Mouse (Mus musculus) right cerebral cortex, postnatal 25 days (tissue): ENCODE results near the gene Hlcs.

ENCODE experiments used
- DNase-seq: peaks from one replicate; pipeline ENCODE4 v3.0.0; 2022

The Hlcs gene

DNA sequence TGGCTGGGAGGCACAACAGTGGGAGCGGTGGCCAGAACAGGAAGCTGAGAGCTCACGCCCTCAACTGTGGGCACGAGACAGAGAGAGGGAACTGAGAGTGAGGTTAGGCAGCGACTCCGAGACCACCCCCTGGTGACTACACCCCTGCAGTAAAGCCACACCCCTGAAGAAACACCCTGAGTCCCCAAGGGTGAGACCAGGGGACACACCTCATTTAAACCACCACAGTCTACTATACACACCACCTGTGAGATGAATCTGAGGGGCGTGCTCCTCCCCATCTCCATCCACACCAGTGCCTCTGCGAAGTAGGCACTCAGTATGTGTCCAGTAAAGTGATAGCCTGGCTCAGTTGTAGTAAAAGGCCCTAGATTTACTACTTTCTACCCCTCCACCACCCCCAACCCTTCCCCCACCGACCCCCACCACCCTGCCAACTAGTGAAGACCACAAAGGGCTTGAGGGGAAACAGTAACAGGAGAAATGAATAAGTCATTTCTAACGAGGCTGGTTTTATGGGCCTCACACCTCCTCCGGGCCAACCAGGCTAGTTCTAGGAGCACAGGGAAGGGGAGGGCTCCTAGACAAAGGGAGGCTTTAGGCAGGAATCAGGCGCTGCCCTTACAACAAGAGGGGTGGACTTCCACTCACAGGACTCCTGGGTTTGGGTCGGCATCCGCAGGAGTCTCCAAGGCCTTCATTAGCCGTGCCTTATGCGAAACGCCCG lies 67.2 kb downstream of the Hlcs start:
- DNase-seq: no peak

DNA sequence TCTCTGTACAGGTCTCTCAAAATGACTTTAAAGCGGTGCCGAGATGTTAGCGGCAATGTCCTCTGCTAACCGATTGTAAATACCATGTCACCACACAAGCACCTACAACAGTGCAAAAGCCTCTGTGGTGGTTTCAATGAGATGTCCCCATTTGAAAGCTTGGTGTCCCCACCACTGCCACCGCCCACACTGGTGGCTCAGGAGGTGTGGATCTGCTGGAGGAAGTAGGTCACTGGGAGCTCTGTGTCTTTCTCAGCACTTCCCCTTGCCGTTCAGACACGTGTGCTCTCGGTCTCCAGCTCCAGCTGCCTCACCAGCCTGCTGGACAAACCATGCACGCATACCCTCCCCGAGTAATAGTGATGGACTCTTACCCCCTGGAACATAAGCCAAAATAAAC lies 72.2 kb downstream of the Hlcs start:
- no peak for DNase-seq

DNA sequence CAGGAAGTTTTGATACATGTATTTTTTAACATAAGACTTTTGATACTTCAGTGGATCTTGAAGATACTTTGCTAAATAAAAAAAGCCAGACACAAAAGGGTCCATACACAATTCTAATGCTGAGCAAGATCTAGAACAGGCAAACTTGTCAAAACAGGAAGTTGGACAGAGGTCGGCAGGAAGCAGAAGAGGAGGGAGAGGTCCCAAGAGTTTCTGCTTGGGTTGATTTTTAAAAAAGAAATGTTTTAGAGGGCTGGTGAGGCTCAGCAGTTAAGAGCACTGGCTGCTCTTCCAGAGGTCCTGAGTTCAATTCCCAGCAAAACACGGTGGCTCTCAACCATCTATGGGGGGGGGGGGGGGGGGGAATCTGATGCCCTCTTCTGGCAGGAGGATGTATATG lies 73.2 kb downstream of the Hlcs start:
- DNase-seq: no peak

DNA sequence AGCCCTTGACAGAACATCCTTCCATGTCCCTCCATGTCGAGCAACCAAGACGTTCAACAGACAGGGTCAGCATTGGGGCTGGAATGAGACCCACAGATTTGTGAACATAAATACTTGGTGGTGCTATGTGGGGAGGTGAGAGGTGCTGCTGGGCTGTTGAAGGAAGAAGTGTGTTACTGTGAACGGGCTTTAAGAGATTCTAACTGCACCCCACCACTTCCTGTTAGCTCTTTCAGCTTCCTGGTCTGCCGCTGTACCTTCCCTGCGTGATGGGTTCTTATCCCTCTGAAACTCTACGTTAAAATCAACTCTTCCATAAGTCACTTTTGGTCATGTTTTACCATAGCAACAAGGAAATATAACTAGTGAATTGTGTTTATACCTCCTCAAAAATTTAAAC lies 73.8 kb downstream of the Hlcs start:
- no peak for DNase-seq

DNA sequence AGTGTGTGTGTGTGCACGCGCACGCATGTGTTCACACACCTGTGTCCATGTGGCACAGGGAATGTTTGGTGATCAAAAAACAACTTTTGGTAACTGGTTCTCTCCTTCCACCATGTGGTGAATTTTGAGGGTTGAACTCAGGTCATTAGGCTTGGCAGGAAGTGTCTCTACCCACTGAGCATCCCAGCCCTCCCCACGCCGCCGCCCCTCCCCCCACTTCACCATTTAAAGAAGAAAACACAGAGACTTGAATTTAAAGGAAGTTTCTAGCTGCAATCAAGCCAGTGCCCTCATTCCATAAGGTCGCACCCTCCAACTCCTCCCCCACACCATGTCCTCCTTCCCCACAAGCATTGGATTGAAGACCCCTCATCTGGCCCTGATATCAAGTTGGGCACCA lies 74.2 kb downstream of the Hlcs start:
- no peak for DNase-seq

DNA sequence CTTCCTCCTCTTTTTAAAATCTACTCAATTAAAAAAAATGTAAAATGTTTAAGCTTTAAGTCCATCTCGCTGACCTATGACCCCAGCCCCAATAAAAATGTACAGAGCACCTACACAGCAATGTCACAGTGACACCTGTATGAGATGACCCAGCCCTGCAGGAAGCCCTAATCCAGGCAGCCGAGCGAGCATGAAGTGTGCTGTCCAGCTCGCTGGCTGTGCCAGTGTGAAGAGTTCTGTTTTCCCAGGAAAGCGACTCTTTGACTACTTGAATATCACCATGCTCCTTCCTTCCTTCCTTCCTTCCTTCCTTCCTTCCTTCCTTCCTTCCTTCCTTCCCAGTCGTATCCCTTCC lies 76.3 kb downstream of the Hlcs start:
- DNase-seq: no peak

DNA sequence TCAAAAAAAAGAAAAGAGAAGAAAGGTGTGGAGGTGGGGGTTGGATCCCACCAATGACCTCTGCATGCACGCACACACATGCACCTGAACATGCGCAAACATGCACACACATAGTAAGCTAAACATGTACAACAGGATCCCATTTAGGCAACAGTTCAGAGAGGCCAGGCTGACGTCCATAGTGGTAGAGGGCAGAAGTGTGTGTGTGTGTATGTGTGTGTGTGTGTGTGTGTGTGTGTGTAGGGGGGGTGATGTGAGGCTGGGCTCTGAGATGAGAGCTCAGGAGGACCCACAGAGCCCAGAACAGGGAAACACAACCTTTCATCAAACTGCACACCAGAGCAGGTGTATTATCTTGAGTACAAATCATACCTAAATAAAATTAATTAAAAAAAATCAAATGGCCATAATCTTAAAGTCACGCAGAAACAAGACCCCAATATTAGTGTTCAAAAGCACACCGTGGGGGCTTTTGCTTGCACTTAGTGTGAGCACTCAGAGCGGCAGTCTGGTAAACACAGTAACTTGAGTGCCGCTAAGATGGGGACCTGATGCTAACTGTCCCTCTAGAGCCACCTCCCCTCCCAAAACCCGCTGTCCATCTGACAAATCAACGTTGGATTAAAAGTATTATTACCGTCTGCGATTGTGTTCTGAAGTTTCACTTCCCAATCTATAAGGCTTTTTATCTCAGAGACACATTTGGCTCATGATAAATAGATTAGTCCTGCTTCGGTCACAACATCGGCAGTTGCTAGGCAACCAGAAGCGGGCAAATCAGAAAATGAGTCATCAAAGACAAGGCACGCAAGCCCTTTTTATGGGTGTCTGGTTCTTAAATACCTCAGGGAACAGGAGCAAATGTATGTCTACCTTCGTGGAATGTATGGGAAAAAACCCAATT lies 76.9 kb downstream of the Hlcs start:
- DNase-seq: peak; percentile 52

DNA sequence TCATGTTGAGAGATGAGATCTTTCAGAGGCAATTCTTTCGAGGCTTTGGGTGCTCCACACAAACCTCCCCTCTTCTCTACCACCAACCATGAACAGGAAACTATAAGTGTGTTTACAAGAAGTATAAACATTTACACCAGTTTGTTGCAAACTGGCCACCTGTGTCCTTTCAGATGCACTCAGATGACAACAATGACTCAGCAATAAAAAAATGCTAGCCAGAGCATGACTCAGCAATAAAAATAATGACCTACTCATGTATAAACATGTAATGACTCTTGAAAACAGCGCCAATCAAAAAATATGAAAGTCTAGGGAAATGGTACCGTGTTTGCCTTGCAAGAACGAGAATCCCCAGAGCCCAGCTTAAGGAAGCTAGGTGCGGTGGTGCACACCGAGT lies 77.7 kb downstream of the Hlcs start:
- DNase-seq: no peak

DNA sequence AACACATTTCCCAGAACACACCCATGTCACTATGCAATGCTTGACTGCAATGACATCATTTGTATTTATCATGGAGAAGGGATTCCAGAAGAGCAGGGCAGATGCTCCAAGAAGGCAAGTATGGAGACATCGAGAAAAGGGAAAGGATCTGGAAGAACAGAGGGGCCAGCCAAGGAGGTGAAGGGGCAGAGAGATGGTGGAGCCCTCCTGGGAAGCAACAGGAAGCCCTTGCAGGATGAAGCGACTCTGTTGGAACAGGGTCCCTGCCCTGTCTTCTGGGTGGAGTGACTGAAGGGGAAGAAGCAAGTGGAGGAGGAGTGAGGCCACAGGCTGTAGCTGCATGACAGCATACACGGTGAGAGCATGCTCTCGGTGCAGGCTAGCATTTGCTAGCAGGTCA lies 79.2 kb downstream of the Hlcs start:
- DNase-seq: no peak

DNA sequence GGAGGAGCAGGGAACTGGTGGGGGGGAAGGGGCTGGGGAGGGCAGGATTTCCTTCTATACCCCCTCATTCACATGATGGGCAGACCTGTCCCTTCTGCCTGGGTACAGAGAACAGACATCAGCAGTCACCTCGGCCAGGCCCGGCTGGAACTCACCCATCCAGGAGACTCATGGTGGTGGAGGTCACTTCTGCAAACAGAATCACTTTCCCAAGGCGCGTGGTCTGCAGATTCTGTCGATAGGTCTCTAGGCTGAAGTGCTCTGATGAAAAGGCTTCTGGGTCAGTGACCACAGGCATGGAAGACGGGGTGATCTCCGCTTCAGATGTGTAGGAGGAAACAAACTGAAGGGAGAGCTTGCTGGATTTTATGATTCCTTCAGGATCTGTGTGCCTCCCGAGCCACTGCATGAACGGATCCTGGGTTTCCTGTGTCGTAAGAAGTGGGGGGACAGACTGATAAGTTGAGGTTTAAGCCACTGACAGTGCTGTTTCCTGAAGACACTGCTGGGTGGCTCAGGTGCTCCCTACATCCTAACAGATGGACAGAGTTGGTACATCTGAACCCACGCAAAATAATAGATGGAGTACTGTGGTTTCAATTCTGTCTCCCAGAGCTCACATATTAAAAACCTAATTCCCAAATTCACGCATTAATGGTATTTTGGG lies 82.3 kb downstream of the Hlcs start:
- DNase-seq: no peak

DNA sequence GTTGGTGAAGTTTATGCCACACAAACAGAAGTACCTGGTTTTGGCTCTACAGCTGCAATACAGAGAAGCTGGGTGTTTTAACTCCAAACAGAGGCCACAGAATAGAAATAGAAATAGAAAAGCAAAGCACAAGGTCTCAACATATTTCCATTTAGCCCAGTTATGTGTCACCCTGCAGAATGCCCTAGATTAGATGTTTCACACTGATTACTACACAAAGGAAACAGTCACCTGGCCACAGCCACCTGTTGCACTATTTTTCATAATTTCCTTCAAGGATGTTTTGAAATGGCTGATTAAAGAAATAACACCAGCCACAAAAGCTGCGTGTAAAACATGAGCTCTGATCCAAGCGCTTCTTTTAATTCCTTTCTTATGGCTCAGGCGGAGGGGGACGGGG lies 82.9 kb downstream of the Hlcs start:
- DNase-seq: no peak

DNA sequence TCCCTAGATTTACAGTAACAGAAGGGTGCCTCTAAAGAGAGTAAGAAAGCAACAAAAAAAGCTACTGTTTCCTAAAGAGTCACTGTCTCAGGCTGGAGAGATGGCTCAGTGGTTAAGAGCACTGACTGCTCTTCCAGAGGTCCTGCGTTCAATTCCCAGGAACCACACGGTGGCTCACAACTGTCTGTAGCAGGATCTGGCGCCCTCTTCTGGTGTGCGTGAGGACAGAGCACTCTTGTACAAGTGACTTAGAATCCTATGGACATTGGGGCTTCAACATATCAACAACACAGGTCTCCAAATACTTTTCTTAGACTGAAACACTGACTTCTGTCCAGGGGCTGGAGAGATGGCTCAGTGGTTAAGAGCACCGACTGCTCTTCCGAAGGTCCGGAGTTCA lies 83.5 kb downstream of the Hlcs start:
- DNase-seq: no peak

DNA sequence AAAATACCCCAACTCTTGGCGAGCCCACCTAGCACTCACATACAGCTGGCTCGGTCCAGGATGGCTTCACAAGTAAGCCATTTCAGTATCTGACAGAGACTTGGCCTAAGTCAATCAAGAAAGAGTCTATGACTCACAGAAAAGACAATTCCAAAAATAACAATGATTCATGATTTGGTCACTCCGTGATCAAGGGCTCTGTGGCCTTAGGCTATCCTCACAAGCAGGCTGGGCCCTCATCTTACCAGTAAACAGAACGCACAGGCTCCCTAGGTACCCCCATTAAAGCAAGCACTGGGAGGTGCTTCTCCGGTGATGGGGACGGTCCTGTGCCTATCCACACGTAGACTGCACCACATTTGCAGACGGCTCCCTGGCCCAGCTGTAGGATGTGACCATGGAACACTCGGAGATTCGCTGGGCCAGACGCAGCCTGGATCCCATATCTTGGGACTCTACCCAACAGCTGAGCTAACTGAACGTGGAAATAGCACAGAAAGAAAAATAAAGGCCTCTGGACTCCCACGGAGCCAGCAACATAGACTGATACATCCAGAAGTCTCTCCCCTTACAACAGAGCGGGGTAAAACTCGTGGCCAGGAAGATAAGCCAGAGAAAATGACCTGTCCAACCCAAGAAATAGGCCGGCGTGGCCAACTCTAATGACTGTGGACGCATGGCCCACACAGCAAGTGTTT lies 84.4 kb downstream of the Hlcs start:
- no peak for DNase-seq

DNA sequence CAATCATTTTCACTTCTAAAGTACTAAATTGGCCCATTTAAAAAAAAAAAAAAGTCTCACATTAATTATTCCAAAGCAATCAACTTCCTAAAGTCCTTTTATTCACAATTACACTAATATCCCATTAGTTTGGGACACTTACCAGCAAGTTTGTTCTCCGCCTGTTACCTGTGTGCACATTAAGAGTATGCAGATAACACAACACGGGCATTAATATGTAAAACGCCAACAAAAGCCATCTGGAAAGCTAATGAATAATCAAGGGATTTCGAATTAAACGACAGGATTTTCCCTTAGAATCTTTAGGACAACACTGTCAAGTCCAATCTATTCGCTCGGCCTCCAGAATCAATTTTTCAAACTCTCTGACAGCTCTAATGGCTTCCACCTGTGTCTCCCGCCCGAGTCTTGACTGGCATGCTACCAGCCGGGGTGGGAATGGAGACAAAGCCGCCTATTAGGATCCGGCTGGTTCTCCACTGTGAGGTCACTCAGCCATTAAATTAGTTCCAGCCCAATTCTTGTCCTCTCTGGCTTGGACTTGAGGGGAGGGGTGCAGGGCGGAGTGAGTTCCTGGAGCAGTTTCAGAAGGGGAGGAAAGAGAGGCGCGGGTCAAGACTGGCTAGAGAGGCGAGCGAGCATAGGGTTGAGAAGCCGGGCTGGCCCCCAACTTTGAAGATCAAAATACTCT lies 85.9 kb downstream of the Hlcs start:
- no peak for DNase-seq

DNA sequence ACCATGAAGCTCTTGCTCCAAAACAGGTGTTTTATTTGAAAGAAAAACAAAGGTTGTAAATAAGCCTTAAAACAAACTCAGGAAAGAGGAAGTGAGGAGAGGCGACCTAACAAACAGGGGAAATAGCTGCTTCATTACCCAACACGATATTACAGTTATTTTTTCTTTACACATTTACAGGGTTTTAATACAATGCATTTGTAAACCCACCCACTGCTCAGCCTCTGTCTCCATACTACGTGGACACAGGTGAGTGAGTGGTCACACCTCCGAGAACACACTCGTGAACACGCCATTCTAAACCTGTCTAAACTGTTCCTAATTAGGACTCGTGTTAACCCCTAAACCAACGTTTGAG lies 90.0 kb downstream of the Hlcs start:
- no peak for DNase-seq

DNA sequence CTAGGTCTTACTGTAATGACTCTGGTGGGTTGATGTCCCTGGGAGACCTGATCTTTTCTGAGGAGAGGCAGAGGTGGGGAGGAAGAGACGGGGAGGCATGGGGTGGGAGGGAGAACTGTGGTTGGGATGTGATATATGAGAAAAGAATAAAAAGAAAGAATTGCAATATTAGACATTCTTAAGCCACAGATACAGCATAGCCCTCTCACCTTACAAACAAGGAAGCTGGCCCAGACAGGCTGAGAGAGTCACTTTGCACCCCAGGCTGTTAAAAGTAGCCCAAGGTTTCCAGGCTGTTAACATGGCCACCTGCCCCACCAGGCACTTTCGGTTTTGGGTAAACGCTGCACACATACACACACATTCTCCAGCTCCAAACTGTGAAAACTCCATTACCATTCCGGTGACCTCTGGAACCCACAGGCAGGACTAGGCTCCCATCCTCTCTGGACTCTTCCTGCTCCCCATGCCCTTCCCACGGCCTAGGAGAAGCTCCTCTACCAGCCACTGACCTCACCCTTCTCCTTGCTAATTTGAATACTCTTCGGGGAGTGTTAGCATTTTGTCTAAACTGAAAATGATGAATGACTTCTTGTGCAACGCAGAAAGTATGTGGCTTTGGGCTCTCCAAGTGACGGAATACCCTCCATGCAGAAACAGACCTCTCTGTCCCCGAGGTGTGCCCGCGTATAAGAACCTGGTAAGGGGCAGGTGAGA lies 90.6 kb downstream of the Hlcs start:
- DNase-seq: no peak

DNA sequence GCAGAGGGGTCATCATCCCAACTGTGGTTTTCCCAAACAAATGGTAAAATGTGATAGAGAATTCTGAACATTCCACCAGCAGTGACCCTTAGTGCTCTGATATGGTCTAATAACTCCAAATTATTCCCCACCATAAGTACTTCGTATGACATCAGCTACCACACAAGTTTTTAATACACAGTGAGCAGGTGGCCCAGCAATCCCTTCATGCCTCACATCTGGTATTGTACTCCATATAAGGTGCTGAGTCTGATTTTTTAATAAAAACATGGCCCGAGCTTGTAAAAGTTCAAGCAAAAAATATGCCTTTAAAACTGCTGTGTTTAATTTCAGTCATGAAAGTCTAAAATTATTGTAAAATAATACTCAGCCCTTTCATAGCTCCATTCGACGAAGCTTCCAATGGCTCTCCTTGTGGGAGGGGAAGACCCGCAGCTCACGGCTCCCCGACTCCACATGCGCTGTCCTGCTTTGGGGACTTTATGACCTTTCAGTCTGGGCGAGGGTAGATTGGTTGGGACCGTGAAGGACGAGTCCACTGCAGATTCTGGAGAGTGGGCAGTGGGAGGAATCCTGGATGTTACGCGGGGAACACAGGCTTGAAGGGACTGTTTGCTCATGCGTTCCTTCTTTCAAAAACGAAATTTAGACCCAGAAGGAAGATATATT lies 102.5 kb downstream of the Hlcs start:
- no peak for DNase-seq

DNA sequence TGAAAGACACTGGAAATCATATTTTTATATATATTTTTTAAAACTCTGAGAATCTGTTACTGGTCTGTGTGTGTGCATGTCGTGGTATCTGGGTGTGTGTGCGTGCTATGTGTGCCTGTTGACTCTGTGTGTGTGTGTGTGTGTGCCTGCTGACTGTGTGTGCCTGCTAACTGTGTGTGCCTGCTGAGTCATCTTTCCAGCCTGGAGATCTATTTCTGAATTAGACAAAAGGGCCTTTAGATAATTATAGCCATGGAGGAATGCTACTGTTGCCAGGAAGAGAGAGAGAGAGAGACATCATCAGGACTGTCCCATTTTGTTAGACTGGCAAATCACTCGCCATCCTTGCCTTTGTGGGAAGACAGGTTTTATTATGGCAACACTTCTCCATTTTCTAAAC lies 103.7 kb downstream of the Hlcs start:
- peak; percentile 21 for DNase-seq

DNA sequence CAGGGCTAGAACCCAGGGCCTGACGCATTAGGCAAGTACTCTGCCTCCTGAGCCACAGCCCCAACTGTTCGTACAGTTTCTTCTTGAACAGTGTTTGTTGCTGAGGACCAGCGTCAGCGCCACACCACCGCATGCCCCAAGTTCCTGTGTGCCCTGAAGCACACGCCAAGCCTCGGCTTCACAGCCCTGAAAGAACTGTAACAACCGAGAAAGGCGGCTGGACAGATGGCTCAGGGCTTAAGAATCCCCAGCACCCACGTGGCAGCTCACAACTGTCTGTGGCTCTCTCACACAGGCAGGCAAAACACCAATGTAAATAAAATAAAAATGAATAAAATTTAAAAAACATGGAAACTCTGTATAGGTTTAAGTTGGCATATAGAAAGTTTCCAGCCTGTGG lies 104.5 kb downstream of the Hlcs start:
- DNase-seq: peak; percentile 40

DNA sequence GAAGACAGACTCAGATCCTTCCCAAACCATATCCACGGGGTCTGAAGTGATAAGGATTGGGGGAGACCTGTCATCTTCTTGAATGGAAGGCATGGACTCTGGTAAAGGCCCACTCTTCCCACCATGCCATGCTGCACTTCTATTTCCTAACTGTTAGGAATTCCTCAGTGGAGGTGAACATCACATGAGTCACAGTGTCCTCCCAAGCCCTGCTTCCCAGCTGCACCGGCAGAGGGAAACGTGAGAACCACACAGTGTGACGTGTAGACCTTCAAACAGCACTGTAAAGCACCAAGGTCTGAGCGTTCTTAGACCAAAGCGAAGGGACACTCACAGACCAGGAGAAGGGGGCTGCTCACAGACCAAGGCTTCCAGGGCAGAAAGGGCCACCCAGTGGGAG lies 105.2 kb downstream of the Hlcs start:
- peak; percentile 24 for DNase-seq
